Mouse (Mus musculus) frontal cortex, adult 2 months (tissue): ENCODE measurements around the gene Elac2. TPM values are rescaled to one million over a fixed set of nuclear protein-coding genes. Genes with fewer than 3 reads are reported as not detected.
A peak's percentile ranks its signal among the peaks of the same experiment; 100 is the strongest.

Experiments
- DNase-seq, 2 experiments: peaks; one replicate each; pipeline ENCODE4 v3.0.0; 2022; ENCODE audit warnings: low spot score in 1 of 2; ENCODE audit errors: extremely low spot score in 1 of 2
- polyA plus RNA-seq: library from polyadenylated mRNA; depleted of rRNA; stranded (reverse); fragments of >200 nt; gene quantifications from 2 replicates; pipeline ENCODE4 v1.2.3, GENCODE M21; 2012; rRNA removed

Gene Elac2
- polyA plus RNA-seq, 1 experiment = 31.2 TPM

DNA sequence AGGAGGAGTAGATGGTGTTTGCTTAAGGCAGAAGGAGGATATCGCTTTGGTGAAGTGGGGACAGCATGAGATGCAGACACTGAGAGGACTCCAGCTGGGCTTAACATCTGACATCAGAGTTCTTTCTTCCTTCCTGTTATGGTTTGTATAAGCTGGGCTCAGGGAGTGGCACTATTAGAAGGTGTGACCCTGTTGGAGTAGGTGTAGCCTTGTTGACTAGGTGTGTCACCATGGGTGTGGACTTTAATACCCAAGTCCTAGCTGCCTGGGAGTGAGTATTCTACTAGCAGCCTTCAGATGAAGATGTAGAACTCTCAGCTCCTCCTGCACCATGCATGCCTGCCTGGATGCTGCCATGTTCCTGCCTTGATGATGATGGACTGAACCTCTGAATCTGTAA, 37.9 kb downstream of the Elac2 start:
- no peak for DNase-seq

DNA sequence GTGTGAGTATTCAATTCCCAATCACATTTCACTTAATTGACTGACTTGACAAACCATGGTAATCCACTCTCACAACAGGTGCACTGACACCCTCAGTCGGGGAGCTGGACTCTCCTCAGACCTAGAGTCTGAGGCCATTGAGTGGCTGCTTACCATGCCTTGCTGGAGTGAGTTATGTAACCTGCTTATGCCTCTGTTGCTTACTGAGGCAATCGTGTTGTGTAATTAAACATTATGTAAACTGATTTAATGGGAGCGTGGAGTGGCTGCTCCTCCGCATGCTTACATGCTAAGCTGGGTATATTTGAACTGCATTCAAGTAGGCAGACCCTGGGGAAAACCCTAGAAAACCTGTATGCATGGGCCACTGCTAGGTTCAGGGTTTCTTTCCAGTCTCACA, 41.9 kb downstream of the Elac2 start:
- no peak for DNase-seq

DNA sequence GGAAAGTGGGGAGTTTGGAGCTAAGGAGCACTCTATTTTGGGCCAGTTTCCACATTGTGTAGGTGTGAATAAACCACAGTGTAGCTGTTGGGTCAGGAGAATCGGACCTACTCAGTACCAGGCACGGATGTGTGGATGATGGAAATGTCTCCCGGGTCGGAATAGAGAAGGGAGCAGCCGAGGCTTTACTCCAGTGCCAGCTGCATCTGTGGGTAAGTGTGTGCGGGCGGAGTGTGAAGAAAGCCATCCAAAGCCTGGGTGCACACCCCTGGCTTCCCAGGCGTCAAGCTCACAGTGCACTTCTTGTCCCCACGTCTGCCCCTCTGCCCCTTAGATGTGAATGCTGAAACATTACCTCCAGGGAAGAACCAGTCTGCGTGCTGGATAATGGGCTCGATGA, 43.9 kb downstream of the Elac2 start:
- peak in 1 of 2 experiments; percentile 49 for DNase-seq

DNA sequence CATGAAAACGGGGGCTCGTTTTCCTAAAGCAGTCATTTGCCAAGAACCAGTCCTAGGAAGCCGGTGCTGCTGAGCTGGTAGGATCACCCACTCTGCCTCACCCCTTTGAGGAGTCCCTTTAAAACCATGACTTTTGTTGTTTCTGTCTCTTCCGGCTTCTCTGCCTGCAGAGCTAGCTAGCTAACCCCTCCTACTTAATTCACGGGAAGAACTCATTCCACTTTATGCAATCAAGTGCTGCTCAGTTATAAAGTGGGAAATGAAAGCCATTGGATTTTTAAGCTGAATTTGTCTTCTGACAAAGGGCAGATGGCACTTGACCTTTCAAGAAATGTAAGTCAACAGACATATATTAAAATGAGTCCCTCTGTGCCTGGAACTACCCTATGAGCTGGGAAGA, 49.2 kb downstream of the Elac2 start:
- DNase-seq = no peak

DNA sequence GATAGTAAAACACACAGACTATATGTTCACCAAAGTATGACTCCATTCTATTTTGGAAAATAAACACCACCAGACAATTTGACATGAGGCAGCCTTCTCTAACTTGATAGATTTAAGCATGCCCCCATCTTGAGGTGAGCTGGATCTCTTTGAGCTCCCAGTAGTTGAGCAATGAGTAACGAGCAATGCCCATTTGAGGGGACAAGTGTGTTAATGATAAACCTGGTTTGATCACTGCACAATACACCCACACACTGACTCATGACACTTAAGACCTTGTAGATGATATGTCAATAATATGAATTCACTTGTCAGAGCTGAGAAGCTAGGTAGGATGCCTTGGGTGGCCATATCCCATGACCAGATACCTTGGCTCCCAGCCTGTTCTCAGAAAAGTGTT, 51.4 kb downstream of the Elac2 start:
- no peak for DNase-seq

DNA sequence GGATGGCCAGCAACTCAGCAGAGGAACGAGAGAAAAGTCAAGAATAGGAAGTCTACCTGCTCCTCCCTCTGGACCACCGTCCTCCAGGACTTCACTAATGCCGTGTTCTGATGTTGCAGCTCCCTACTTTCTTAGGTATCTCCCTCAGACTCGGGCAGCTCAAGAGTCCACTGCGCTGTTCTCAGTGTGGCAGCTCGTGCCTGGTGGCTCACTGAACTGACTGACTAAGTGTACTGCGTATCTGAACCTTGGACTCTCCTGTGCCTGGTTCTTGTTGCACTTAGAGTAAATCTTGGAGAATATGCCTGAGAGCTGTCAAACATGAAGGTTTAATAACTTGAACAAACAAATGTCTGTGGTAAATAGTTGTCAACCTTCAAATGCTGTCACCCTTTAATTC, 53.4 kb downstream of the Elac2 start:
- DNase-seq = no peak

DNA sequence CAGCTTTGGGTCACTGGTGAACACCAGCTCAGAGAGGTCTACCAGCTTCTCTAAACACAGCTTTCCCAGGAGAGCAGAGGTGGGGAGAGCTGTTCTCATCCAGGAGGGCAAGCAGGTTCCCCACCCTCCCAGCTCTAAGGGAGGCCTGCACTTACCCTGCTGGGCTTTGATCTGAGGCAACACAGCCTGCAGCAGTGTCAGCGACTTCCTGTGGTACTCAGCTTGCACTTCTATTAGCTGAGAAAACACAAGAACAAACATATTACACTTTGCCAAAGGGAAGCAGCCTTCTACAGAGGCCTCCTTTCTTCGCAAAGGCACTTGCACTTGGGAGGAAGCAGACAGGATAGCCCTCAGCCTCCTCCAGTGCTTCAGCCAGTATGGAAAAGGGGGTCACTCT, 60.2 kb downstream of the Elac2 start:
- DNase-seq = no peak

DNA sequence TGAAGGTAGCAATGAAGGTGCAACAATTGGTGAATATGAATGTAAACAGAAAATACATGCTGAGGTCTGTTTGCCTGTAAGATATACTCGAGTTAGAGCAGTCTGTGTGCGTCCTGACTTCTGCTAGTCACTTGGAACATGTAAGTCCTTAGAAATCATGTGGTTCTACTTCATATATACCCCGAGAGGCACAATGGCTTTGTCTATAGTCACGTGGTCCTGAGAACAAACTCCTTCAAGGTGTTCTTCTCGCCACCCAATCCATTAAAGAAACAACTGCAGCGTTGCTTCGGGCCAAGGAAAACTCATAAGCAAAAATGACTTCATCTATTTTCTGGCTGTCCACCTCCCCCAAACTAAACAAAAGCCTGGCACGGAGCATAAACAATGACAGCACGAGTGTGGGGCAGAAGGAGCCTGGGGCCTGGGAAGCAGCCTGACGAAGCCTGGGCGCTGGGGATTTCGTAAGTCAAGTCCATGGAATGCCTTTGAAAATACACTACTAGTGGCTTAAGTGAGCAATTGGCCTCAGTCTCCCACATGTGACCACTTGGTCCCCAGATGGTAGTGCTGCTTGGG, 60.8 kb downstream of the Elac2 start:
- DNase-seq = no peak

DNA sequence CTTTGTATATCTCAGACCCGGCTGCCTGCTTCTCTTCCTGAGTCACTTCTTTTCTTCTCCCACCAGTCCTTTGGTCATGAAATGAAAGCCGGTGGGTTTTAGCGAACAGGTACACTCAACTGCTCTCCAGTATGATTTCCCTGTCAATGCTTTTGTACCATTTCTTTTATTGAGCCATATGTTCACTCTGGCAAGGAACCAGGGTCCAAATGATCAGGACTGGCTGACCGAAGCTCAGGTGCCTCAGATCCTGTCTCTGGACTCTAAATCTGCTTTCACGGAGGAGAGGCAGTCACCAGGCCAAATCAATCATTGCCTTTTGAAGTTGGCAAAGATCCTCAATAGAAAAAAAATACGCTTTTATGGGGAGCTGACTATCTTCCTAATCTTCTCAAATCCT, 61.7 kb downstream of the Elac2 start:
- no peak for DNase-seq

DNA sequence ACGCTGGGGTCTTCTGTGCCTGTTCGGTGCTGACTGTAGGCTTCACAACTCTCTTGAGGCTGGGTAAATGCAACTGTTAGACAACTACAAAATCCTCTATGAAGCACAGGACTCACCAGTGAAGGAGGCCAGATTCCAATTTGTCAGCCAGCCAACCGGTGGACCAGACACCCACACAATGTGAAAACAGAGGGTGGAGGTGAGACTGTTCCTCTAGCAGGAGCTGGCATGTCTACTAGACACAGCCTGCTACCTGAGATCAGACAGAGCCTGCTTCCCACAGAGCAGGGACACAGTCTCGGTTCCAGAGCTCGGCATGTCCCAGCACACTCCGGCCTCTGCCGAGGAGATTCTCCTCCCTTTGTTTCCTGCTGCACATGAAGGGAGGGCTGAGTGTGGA, 70.3 kb downstream of the Elac2 start:
- peak in 1 of 2 experiments; percentile 53 for DNase-seq

DNA sequence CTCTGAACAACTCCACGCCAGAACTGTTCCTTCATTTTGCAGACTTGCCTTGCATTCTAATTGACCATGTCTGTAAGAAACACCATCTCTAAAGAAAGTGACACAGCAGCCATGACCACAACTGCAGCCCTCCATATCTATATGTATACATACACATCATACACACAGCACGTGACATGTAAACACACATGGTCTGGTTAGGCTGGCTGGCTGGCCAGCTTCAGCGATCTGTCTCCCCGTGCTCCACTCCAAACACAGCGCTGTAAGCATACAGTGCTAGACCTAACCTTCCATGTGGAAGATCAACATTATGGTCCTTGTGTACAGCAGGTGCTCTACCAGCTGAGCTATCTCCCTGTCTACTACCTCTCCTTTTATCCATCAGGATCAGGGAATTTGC, 72.0 kb downstream of the Elac2 start:
- DNase-seq = no peak

Other genes with a start within 250 kb of the Elac2 start
- 0.15 and 0.88 TPM in 2 replicates for gene 1700086D15Rik, start 180.9 kb downstream of the Elac2 start, polyA plus RNA-seq
- gene Arhgap44, start 183.9 kb downstream of the Elac2 start, polyA plus RNA-seq = 62.3 and 64.7 TPM in 2 replicates